Mouse (Mus musculus): ENCODE results near the gene Stk24. TPM values are rescaled to one million over a fixed set of nuclear protein-coding genes. Genes with fewer than 3 reads are reported as not detected.
A peak's percentile ranks its signal among the peaks of the same experiment; 100 is the strongest.

Stk24 gene
- polyA plus RNA-seq, 1 experiment from 2014 or later = 34.0 TPM

DNA sequence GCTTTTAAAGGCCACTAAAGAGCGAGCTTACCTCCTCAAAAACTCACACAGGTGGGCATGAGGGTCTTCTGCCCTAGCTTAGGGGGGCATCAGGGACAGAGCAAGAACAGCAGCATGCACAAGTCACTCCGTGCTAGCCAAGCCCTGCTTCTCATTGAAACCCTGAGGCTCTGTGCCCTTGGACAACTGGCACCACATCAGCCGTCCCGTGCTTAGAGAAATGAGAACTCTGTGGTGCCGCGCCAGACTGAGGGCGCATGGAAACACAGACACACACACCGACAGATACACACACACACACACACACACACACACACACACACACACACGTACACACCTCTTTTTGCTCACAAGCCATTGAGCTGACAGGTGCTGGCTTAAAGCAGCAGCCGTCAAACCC, 32.7 kb downstream of the Stk24 start:
- no peak overlapping the region for H3K27ac ChIP-seq (replicated peaks)
- no peak for ATAC-seq (ENCODE audit: low FRiP score, low TSS enrichment)

DNA sequence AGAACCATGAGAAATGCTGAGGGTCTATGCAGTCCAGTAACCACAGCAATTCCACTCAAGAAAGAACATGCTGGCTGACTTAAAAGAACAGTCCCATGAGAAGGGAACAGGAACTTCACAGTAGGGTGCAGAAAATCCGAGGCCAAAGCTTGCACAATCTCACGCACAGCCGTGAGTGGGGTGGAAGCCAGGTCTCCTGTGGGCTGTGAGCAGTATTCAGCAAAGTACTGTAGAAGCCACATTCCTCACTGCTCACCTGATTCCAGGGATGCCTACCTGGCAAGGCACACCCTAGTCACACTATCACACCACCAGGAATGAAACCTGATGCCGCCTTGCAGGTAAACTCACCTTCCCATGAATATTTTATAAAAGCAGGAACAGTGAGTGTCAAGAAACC, 33.2 kb downstream of the Stk24 start:
- no peaks in the 10 kb centered on the region for H3K27me3 ChIP-seq (ENCODE audit: control insufficient read depth, insufficient read depth, low read length)
- H3K9ac ChIP-seq (ENCODE audit: low read length) = no peak overlapping the region
- WGBS = 39% methylated on average over 4 of the region's 4 CpGs
- H3K36me3 ChIP-seq (ENCODE audit: control insufficient read depth, insufficient read depth, low read length) = no peaks in the 10 kb centered on the region
- H3K27ac ChIP-seq (replicated peaks) = no peak overlapping the region; the same call in 1 of the 2 replicates
- DNase-seq (ENCODE audit: low spot score) = no peak
- peaks cover 14% of the 10 kb centered on the region for H3K4me1 ChIP-seq (replicated peaks; ENCODE audit: control insufficient read depth, insufficient read depth)
- H3K4me2 ChIP-seq (replicated peaks; ENCODE audit: low read depth) = no peak overlapping the region
- H3K4me3 ChIP-seq (ENCODE audit: low read depth, low read length) = no peak overlapping the region
- no peaks in the 10 kb centered on the region for H3K9me3 ChIP-seq (ENCODE audit: control insufficient read depth, low read length)
- ATAC-seq (ENCODE audit: low FRiP score, low TSS enrichment) = 0 out of 2 replicates have a peak, but pooled peaks have one; percentile 32
- TF ChIP-seq CTCF (IDR thresholded peaks at IDR 0.05; ENCODE audit: low read depth) (no peak), EP300 (optimal IDR thresholded peaks at IDR 0.05) (no peak)

More for the DNA sequence above, 32.7 kb downstream of the Stk24 start:
- H3K36me3 ChIP-seq (ENCODE audit: control insufficient read depth, insufficient read depth, low read length) = no peaks in the 10 kb centered on the region
- no peak for DNase-seq (ENCODE audit: low spot score)
- no peak overlapping the region for H3K4me2 ChIP-seq (replicated peaks; ENCODE audit: low read depth)
- peaks cover 16% of the 10 kb centered on the region for H3K4me1 ChIP-seq (replicated peaks; ENCODE audit: control insufficient read depth, insufficient read depth)
- 76% methylated on average over 10 of the region's 10 CpGs for WGBS
- no peak overlapping the region for H3K4me3 ChIP-seq (ENCODE audit: low read depth, low read length)
- H3K9ac ChIP-seq (ENCODE audit: low read length) = no peak overlapping the region
- TF ChIP-seq CTCF (IDR thresholded peaks at IDR 0.05; ENCODE audit: low read depth) (no peak), EP300 (optimal IDR thresholded peaks at IDR 0.05) (no peak)
- no peaks in the 10 kb centered on the region for H3K27me3 ChIP-seq (ENCODE audit: control insufficient read depth, insufficient read depth, low read length)
- no peaks in the 10 kb centered on the region for H3K9me3 ChIP-seq (ENCODE audit: control insufficient read depth, low read length)

DNA sequence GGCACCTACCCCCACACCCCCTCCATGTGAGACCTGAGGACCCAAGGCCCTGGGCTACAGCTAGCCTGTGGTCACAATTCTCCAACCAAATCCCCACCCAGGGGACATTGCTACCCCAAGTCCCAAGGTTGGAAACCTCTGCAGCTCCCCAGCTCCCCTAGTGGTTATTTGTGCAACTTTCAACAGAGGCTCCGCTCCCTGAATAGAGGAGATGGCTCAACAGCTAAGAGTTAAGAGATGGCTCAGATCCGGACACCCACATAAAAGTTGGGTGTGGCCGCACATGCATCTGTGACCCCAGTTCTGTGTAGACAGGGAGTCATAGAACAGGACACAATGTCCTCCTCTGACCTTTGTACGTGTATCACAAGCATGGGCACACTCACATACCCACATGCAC, 33.8 kb downstream of the Stk24 start:
- DNase-seq (ENCODE audit: low spot score) (no peak), ATAC-seq (ENCODE audit: low FRiP score, low TSS enrichment) (no peak)
- TF ChIP-seq CTCF (IDR thresholded peaks at IDR 0.05; ENCODE audit: low read depth) = peak; percentile 71
- no peak for TF ChIP-seq EP300 (optimal IDR thresholded peaks at IDR 0.05)
- Histone ChIP-seq H3K9me3 (ENCODE audit: control insufficient read depth, low read length) (no peaks in the 10 kb centered on the region), H3K9ac (ENCODE audit: low read length) (no peak overlapping the region), H3K27ac (replicated peaks) (peak overlapping the region; percentile 13; the same call in 1 of the 2 replicates), H3K4me1 (replicated peaks; ENCODE audit: control insufficient read depth, insufficient read depth) (peaks cover 13% of the 10 kb centered on the region), H3K27me3 (ENCODE audit: control insufficient read depth, insufficient read depth, low read length) (no peaks in the 10 kb centered on the region), H3K4me3 (ENCODE audit: low read depth, low read length) (no peak overlapping the region), H3K4me2 (replicated peaks; ENCODE audit: low read depth) (no peak overlapping the region), H3K36me3 (ENCODE audit: control insufficient read depth, insufficient read depth, low read length) (no peaks in the 10 kb centered on the region)
- 79% methylated on average over 4 of the region's 4 CpGs for WGBS

DNA sequence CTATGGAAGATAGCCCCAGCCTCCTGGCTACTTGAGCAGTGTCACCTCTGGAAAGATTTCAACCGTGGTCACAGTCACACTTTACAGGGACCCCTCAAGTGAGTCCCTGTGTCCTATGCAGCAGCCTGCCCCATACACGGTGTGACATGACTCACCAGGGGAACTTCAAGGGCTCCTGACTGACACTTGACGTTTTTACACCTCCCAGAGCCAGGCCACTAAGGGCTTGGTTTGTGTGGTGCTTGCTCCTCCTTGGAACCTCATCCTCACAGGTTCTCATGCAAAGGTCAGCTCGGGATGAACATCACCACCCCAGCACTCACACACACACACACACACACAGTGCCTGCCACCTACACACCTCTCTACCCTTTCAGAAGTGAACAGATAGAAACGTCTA, 34.9 kb downstream of the Stk24 start:
- TF ChIP-seq EP300 (optimal IDR thresholded peaks at IDR 0.05) = no peak
- no peak for TF ChIP-seq CTCF (IDR thresholded peaks at IDR 0.05; ENCODE audit: low read depth)
- Histone ChIP-seq H3K9me3 (ENCODE audit: control insufficient read depth, low read length) (no peaks in the 10 kb centered on the region), H3K4me2 (replicated peaks; ENCODE audit: low read depth) (no peak overlapping the region), H3K27ac (replicated peaks) (peak overlapping the region; percentile 30; the same call in 1 of the 2 replicates), H3K36me3 (ENCODE audit: control insufficient read depth, insufficient read depth, low read length) (no peaks in the 10 kb centered on the region), H3K27me3 (ENCODE audit: control insufficient read depth, insufficient read depth, low read length) (no peaks in the 10 kb centered on the region), H3K4me1 (replicated peaks; ENCODE audit: control insufficient read depth, insufficient read depth) (peaks cover 16% of the 10 kb centered on the region), H3K4me3 (ENCODE audit: low read depth, low read length) (no peak overlapping the region), H3K9ac (ENCODE audit: low read length) (no peak overlapping the region)
- DNase-seq (ENCODE audit: low spot score) (no peak), ATAC-seq (ENCODE audit: low FRiP score, low TSS enrichment) (no peak)
- WGBS = 49% methylated on average over 5 of the region's 5 CpGs

DNA sequence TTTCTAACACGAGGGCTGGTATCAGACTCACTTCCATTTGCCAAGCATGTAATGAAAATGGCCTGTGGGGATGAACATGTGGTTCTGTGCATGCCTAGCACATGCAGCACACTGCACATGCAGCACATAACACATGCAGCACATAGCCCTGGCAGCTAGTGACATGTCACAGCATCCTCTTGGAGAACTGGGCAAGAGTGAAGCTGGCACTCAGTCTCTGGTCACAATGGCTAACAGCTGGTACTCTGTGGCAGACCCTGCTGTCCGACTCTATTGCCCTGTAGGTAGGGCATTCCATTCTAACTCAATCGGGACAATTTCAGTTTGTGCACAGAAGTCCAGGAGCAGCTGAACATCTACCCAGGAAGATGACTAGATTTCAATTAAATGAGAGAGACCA, 36.9 kb downstream of the Stk24 start:
- Histone ChIP-seq H3K36me3 (ENCODE audit: control insufficient read depth, insufficient read depth, low read length) (no peaks in the 10 kb centered on the region), H3K27ac (replicated peaks) (no peak overlapping the region), H3K4me1 (replicated peaks; ENCODE audit: control insufficient read depth, insufficient read depth) (peaks cover 16% of the 10 kb centered on the region), H3K9me3 (ENCODE audit: control insufficient read depth, low read length) (no peaks in the 10 kb centered on the region), H3K27me3 (ENCODE audit: control insufficient read depth, insufficient read depth, low read length) (no peaks in the 10 kb centered on the region), H3K9ac (ENCODE audit: low read length) (no peak overlapping the region), H3K4me3 (ENCODE audit: low read depth, low read length) (no peak overlapping the region), H3K4me2 (replicated peaks; ENCODE audit: low read depth) (no peak overlapping the region)
- DNase-seq (ENCODE audit: low spot score) = no peak
- TF ChIP-seq EP300 (optimal IDR thresholded peaks at IDR 0.05) (no peak), CTCF (IDR thresholded peaks at IDR 0.05; ENCODE audit: low read depth) (no peak)
- ATAC-seq (ENCODE audit: low FRiP score, low TSS enrichment) = no peak
- 75% methylated on average over 3 of the region's 3 CpGs for WGBS

DNA sequence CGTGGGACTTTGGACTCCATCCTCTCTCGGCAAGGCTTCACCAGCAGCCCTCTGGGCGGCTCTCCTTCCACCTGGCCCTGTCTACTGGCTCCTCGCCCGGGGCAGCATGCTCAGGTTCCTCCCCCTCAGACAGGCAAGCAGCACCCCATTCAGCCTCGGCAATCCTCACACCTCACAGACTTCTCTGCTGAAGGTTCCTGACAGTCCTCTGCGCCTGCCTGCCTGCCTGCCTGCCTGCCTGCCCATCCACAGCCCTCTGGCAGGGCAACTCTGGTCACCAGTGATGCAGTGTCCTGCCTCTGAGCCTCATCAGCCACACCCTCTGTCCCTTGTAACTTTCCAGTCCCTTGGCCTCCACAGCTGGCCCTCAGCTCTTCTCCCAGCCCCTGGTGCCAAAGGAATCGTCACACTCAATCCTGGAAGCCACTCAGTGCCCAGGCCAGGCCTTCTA, 39.8 kb downstream of the Stk24 start:
- DNase-seq (ENCODE audit: low spot score) (peak; percentile 63), ATAC-seq (ENCODE audit: low FRiP score, low TSS enrichment) (peak; percentile 55; the same call in 1 of the 2 replicates)
- no peak overlapping the region for H3K9ac ChIP-seq (ENCODE audit: low read length)
- peaks cover 5% of the 10 kb centered on the region; the same call in 1 of the 2 replicates for H3K36me3 ChIP-seq (ENCODE audit: control insufficient read depth, insufficient read depth, low read length)
- no peak overlapping the region for H3K4me3 ChIP-seq (ENCODE audit: low read depth, low read length)
- 54% methylated on average over 8 of the region's 8 CpGs for WGBS
- no peaks in the 10 kb centered on the region for H3K27me3 ChIP-seq (ENCODE audit: control insufficient read depth, insufficient read depth, low read length)
- TF ChIP-seq CTCF (IDR thresholded peaks at IDR 0.05; ENCODE audit: low read depth) = no peak
- no peak for TF ChIP-seq EP300 (optimal IDR thresholded peaks at IDR 0.05)
- no peak overlapping the region for H3K4me2 ChIP-seq (replicated peaks; ENCODE audit: low read depth)
- peaks cover 10% of the 10 kb centered on the region for H3K4me1 ChIP-seq (replicated peaks; ENCODE audit: control insufficient read depth, insufficient read depth)
- H3K9me3 ChIP-seq (ENCODE audit: control insufficient read depth, low read length) = no peaks in the 10 kb centered on the region
- 0 out of 2 replicates have a peak overlapping the region, but pooled peaks have one; percentile 5 for H3K27ac ChIP-seq (replicated peaks)

Data from stomach, postnatal 0 days (tissue).